Mouse (Mus musculus): Measurements from ENCODE around the gene Cldn3. TPM values are rescaled to one million over a fixed set of nuclear protein-coding genes. Genes with fewer than 3 reads are reported as not detected.
"Not testable (repeated sequence)": the region's sequence is repeated elsewhere in the genome, so short reads cannot be mapped to it uniquely, and the experiment has no call there.

The Cldn3 gene
- total RNA-seq, 2 experiments from 2014 or later: 0.37 TPM; not detected in 1

- DNase-seq (ENCODE audit: low spot score in 2 of 2): no peak
- no peak overlapping the region for H3K4me3 ChIP-seq
- no peak for TF ChIP-seq CTCF (conservative IDR thresholded peaks at IDR 0.05)
- no peak overlapping the region for H3K27ac ChIP-seq
Observed at GRCm38 (mm10) chr5:134951053-134951884, 34.7 kb upstream of the Cldn3 start.

GRCm38 (mm10) chr5:134955491-134955890, 30.5 kb upstream of the Cldn3 start:
- Histone ChIP-seq H3K4me3 (no peak overlapping the region), H3K27ac (no peak overlapping the region)
- DNase-seq (ENCODE audit: low spot score in 2 of 2): no peak
- TF ChIP-seq CTCF (conservative IDR thresholded peaks at IDR 0.05): no peak

- no peak for TF ChIP-seq CTCF (conservative IDR thresholded peaks at IDR 0.05)
- DNase-seq (ENCODE audit: low spot score in 2 of 2): no peak
- no peak overlapping the region for H3K27ac ChIP-seq
- no peak overlapping the region for H3K4me3 ChIP-seq
Observed at GRCm38 (mm10) chr5:134959114-134959513, 26.9 kb upstream of the Cldn3 start.

GRCm38 (mm10) chr5:134960430-134960829, 25.6 kb upstream of the Cldn3 start:
- TF ChIP-seq CTCF (conservative IDR thresholded peaks at IDR 0.05): no peak
- Histone ChIP-seq H3K4me3 (no peak overlapping the region), H3K27ac (no peak overlapping the region)
- DNase-seq (ENCODE audit: low spot score in 2 of 2): no peak

GRCm38 (mm10) chr5:134961519-134961918, 24.5 kb upstream of the Cldn3 start:
- H3K4me3 ChIP-seq: no peak overlapping the region
- no peak for TF ChIP-seq CTCF (conservative IDR thresholded peaks at IDR 0.05)
- DNase-seq (ENCODE audit: low spot score in 2 of 2): no peak
- H3K27ac ChIP-seq: no peak overlapping the region

GRCm38 (mm10) chr5:134963546-134963945, 22.5 kb upstream of the Cldn3 start:
- Histone ChIP-seq H3K27ac (no peak overlapping the region), H3K4me3 (no peak overlapping the region)
- no peak for TF ChIP-seq CTCF (conservative IDR thresholded peaks at IDR 0.05)
- no peak for DNase-seq (ENCODE audit: low spot score in 2 of 2)

GRCm38 (mm10) chr5:134964655-134965054, 21.4 kb upstream of the Cldn3 start:
- DNase-seq (ENCODE audit: low spot score in 2 of 2): not testable (repeated sequence)

GRCm38 (mm10) chr5:134965473-134965851, 20.6 kb upstream of the Cldn3 start:
- Histone ChIP-seq H3K4me3 (peak overlapping the region; percentile 40), H3K27ac (no peak overlapping the region)
- TF ChIP-seq CTCF (conservative IDR thresholded peaks at IDR 0.05): peak; percentile 85
- DNase-seq (ENCODE audit: low spot score in 2 of 2): peak; percentile 61 to 72

More at GRCm38 (mm10) chr5:134964655-134965054, 21.4 kb upstream of the Cldn3 start:
- H3K27ac ChIP-seq, H3K4me3 ChIP-seq: not testable (repeated sequence)

GRCm38 (mm10) chr5:134965852-134966821, 19.9 kb upstream of the Cldn3 start:
- peak; percentile 29 for TF ChIP-seq CTCF (conservative IDR thresholded peaks at IDR 0.05)
- DNase-seq (ENCODE audit: low spot score in 2 of 2): peak in 1 of 2 experiments; percentile 24
- Histone ChIP-seq H3K27ac (no peak overlapping the region), H3K4me3 (peak overlapping the region; percentile 40)

- DNase-seq (ENCODE audit: low spot score in 2 of 2): no peak
- no peak overlapping the region for H3K4me3 ChIP-seq
- no peak for TF ChIP-seq CTCF (conservative IDR thresholded peaks at IDR 0.05)
- no peak overlapping the region for H3K27ac ChIP-seq
Observed at GRCm38 (mm10) chr5:134967164-134967944, 18.7 kb upstream of the Cldn3 start.

- no peak for DNase-seq (ENCODE audit: low spot score in 2 of 2)
- Histone ChIP-seq H3K27ac (no peak overlapping the region), H3K4me3 (no peak overlapping the region)
- TF ChIP-seq CTCF (conservative IDR thresholded peaks at IDR 0.05): no peak
Observed at GRCm38 (mm10) chr5:134970671-134971070, 15.3 kb upstream of the Cldn3 start.

- Histone ChIP-seq H3K27ac (no peak overlapping the region), H3K4me3 (no peak overlapping the region)
- no peak for DNase-seq (ENCODE audit: low spot score in 2 of 2)
- TF ChIP-seq CTCF (conservative IDR thresholded peaks at IDR 0.05): no peak
Observed at GRCm38 (mm10) chr5:134973081-134973480, 12.9 kb upstream of the Cldn3 start.
